Mouse (Mus musculus) thymus, adult 2 months (tissue): ENCODE results near the gene Zfyve21. TPM values are rescaled to one million over a fixed set of nuclear protein-coding genes. Genes with fewer than 3 reads are reported as not detected.

Source experiments
- DNase-seq: peaks from one replicate; pipeline ENCODE4 v3.0.0; 2021
- H3K27ac ChIP-seq: fragments of 200-500 bp; 2 replicates; pipeline ENCODE4 v1.5.1; 2012; ENCODE audit warnings: low read length, control low read depth; ENCODE audit not compliant: control insufficient read depth, insufficient read depth
- H3K27me3 ChIP-seq: fragments of 200-500 bp; 2 replicates; pipeline ENCODE4 v1.6.1; 2012; ENCODE audit warnings: mild to moderate bottlenecking, low read length, moderate library complexity, mixed read lengths; ENCODE audit not compliant: control insufficient read depth, insufficient read depth
- H3K36me3 ChIP-seq: fragments of 200-500 bp; 2 replicates; pipeline ENCODE4 v1.6.1; 2012; ENCODE audit warnings: mild to moderate bottlenecking, low read length, moderate library complexity; ENCODE audit not compliant: control insufficient read depth, insufficient read depth
- H3K4me1 ChIP-seq: fragments of 200-500 bp; replicated peaks from 2 replicates; pipeline ENCODE4 v1.6.1; 2012; ENCODE audit warnings: low read length; ENCODE audit not compliant: control insufficient read depth, insufficient read depth
- H3K4me3 ChIP-seq: fragments of 200-500 bp; 2 replicates; pipeline ENCODE4 v1.5.1; 2012; ENCODE audit warnings: mild to moderate bottlenecking, low read length, control low read depth, moderate library complexity; ENCODE audit not compliant: control insufficient read depth, insufficient read depth
- CTCF ChIP-seq: fragments of 200-500 bp; IDR thresholded peaks from 2 replicates; pipeline ENCODE4 v1.5.1; 2012; ENCODE audit warnings: mild to moderate bottlenecking, control low read depth, low read length, moderate library complexity, borderline replicate concordance; ENCODE audit not compliant: control insufficient read depth, poor library complexity, insufficient read depth; ENCODE audit errors: extremely low read depth
- POLR2A ChIP-seq: fragments of 200-500 bp; IDR thresholded peaks from 2 replicates; pipeline ENCODE4 v1.6.1; 2012; ENCODE audit warnings: mild to moderate bottlenecking, low read length, control low read depth, moderate library complexity; ENCODE audit not compliant: control insufficient read depth, poor library complexity, insufficient read depth; ENCODE audit errors: extremely low read depth
- WGBS: fragments of 180-500 bp; shearing (Covaris S2); methylation state at CpG from one replicate; pipeline ENCODE4 v1.1.7; 2018; 5-methylcytosine and 5-hydroxymethylcytosine counted together
- polyA plus RNA-seq: library from polyadenylated mRNA; depleted of rRNA; stranded (reverse); fragments of >200 nt; gene quantifications from 2 replicates; pipeline ENCODE4 v1.2.3, GENCODE M21; 2012; rRNA removed

The Zfyve21 gene
- polyA plus RNA-seq = 36.6 and 46.4 TPM in 2 replicates

DNA sequence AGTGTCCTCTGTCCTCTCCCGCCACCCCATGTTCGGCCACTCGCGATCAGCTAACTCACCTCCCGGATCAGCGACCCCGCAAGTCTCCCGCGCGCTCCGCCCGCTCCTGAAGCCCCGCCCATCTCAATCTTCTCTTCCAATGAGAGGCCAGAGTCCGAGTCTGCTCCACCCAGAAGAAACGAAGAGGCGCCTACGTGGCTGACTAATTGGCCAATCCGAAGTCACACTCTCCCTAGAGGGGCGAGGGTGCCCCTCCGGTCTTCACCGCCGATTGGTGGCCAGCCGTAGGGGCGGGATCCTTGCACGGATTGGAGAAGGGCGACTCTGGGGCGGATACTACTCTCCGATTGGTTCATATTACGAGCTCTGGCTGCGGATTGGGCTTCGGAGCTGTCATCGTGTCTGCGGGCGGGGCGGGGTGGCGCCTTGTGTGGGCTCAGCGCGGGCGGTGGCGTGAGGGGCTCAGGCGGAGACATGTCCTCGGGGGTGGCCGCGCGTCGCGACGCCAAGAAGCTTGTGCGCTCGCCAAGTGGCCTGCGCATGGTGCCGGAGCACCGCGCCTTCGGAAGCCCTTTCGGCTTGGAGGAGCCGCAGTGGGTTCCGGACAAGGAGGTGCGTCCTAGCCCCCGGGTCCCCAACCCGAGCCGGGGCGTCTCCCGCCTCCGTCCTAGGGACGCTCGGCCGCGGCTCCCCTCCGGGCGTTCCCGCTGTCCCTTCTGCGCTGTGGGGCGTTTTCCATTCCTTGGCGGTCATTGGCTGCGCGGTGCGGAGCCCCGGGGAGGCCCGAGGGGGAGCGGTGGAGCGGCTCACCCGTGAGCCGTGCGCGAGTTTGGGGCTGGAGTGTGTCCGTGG lies at the start of gene Zfyve21, which contains the start of gene Xrcc3:
Gene Zfyve21, plus strand, starts transcription at position 405 of the 852 bp plus-strand sequence.
Gene Xrcc3, minus strand, starts transcription at position 108 of the 852 bp plus-strand sequence.
- peak; percentile 98 for DNase-seq

DNA sequence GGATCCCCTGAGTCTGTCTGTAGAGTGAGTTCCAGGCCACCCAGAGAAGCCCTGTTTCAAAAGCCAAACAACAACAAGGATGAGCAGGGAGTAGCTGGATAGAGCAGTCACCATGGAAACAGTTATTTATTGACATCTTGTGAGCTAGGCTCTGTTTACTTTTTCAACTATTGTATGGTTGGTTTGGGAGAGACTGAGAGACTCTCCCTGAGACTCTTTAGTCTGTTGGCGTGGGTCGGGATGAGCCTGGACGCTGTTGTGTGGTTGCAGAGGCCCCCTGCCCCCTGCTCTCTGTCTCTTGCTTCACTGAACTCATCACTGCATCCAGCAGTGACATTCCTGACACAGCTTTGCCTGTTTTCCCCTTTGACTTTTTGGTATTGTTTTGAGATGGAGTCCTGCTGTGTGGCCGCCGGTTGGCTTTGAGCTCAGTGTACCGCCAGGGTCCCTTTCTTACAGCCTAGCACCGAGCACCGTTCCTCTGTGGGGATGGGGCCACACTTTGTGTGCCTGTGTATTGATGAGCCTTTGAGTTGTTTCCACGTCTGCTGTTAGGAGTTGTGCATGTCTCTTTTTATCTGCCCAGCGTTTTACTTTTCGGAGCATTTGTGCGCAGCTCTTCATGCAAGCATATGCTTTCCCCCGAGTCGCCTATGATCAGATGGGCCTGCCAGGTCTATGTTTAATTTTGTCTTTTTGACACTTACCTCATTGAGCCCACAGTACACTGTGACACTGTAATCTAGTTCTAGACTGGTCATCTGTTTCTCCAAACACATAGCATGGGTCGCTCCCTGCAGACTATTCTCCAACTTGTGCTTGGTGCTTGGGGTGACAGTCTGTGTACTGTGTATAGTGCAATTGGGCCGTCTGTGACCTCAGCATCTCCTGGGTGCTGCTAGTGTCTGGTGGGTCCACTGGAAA lies 47.4 kb upstream of the Zfyve21 start:
- no peaks in the 10 kb centered on the region for H3K27me3 ChIP-seq
- no peaks in the 10 kb centered on the region for H3K36me3 ChIP-seq
- H3K27ac ChIP-seq = no peak overlapping the region
- 93% methylated on average over 16 of the region's 16 CpGs for WGBS
- H3K4me3 ChIP-seq = no peak overlapping the region
- no peak for DNase-seq
- no peak for TF ChIP-seq POLR2A
- TF ChIP-seq CTCF = no peak
- peaks cover 12% of the 10 kb centered on the region for H3K4me1 ChIP-seq

More for the DNA sequence above, at the start of gene Zfyve21, which contains the start of gene Xrcc3:
- peak; percentile 59; the same call in 1 of the 2 replicates for TF ChIP-seq POLR2A
- peak; percentile 50; the same call in 1 of the 2 replicates for TF ChIP-seq CTCF
- H3K27me3 ChIP-seq = no peaks in the 10 kb centered on the region
- no peaks in the 10 kb centered on the region for H3K36me3 ChIP-seq
- H3K4me1 ChIP-seq = peaks cover 41% of the 10 kb centered on the region
- WGBS = under 1% methylated on average over 87 of the region's 87 CpGs
- H3K4me3 ChIP-seq = peak within 1 kb of the TSS; percentile 75
- no peak within 1 kb of the TSS for H3K27ac ChIP-seq

DNA sequence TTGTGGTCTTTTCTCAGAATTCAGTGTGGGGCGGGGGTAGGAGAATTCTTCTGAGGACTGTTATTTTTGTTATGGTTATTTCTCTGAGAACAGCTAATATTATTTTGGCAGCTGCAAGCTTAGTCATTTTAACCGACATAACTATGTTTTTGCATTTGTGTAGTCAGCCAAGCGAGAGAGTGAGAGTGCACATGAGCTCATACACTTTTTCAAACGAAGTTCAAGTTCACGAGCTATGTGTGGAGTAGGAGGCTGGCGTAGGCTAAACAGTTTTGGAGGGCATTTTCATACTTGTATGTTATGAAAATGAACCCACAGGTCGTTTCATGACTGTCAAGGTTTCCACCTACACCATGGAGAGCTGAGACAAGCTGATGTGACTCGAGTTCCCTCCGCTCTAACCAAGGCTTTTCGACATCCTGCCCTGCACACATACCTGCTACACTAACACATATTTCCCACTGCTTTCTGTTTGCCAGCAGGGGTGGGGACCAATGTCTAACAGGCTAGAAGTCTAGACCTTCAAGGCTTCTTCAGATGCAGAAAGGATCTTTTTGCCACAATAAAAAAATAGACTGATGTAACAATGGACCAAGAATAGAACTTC lies 45.5 kb upstream of the Zfyve21 start:
- H3K4me3 ChIP-seq = no peak overlapping the region
- H3K27ac ChIP-seq = no peak overlapping the region
- H3K36me3 ChIP-seq = peaks cover 12% of the 10 kb centered on the region
- WGBS = 90% methylated on average over 10 of the region's 10 CpGs
- TF ChIP-seq CTCF = no peak
- TF ChIP-seq POLR2A = no peak
- no peak for DNase-seq
- peaks cover 12% of the 10 kb centered on the region for H3K4me1 ChIP-seq
- H3K27me3 ChIP-seq = no peaks in the 10 kb centered on the region

DNA sequence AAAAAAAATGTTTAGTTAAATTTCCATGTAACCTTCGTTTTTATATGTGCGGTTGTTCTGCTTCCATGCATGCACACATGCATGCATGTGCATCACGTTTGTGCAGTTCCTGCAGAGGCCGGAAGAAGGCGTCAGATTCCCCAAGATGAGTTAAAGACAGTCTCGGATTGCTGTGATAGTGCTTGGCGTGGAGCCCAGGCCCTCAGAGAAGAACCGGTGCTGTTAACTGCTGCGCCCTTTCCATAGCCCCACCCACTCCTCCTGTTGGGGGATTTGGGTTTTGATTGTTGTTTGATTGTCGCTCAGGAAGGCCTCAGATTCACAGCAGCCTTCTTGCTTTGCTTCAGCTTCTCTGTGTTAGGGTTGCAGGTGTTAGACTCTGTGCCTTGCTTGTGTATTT lies 44.7 kb upstream of the Zfyve21 start:
- H3K36me3 ChIP-seq = peaks cover 18% of the 10 kb centered on the region
- no peaks in the 10 kb centered on the region for H3K27me3 ChIP-seq
- no peak overlapping the region for H3K4me3 ChIP-seq
- H3K27ac ChIP-seq = no peak overlapping the region
- DNase-seq = peak; percentile 35
- WGBS = 28% methylated on average over 10 of the region's 10 CpGs
- TF ChIP-seq CTCF = no peak
- TF ChIP-seq POLR2A = no peak
- peaks cover 12% of the 10 kb centered on the region for H3K4me1 ChIP-seq

DNA sequence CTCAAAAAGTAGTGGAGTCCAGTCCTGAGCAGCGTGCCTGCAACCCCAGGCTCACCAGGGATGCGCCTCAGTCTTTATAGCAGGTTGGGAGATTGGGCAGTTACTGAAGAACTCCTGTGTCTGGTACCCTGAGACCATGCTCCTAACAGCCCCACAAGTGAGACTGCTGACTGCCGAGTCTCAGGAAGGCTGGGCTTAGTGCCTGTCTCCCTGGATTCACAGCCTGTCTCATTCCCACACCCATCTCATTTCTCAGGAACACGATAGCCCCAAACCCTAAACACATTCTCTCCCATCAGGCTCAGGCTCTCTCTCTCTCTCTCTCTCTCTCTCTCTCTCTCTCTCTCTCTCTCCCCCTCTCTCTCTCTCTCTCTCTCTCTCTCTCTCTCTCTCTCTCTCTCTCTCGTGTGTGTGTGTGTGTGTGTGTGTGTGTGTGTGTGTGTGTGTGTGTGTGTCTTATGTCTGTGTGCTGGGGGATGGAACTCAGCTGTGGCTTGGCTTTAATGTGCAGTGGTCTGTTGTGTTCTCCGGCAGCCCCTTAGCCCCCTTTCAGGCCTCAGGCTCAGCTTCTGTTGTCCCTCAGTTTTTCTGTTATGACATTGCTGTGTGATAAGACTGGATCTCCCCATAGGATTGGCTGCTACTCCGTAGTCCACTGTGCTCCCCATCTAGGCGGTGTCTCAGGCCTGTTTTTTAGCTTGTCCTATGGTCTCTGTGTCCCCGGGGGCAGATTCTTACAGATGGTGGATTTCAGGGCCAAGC lies 44.0 kb upstream of the Zfyve21 start:
- TF ChIP-seq POLR2A (no peak), CTCF (no peak)
- no peak for DNase-seq
- no peak overlapping the region for H3K4me3 ChIP-seq
- H3K27ac ChIP-seq = no peak overlapping the region
- H3K4me1 ChIP-seq = peaks cover 12% of the 10 kb centered on the region
- H3K36me3 ChIP-seq = peaks cover 18% of the 10 kb centered on the region
- WGBS = 89% methylated on average over 8 of the region's 9 CpGs
- no peaks in the 10 kb centered on the region for H3K27me3 ChIP-seq
